Mouse (Mus musculus) adipose tissue, adult 10 weeks (tissue): ENCODE results near the gene Olfr1480. TPM values are rescaled to one million over a fixed set of nuclear protein-coding genes. Genes with fewer than 3 reads are reported as not detected.

Experiments used
- polyA plus RNA-seq: library from polyadenylated mRNA; stranded (reverse); fragments of 350-450 nt; fragmentation: Illumina TruSeq; extraction: RNeasy Lipid Tissue Mini Kit (QIAGEN cat#74804); gene quantifications from one replicate; pipeline ENCODE4 v1.2.3, GENCODE M21; 2014; ENCODE audit warnings: low read depth, low replicate concordance

Gene Olfr1480
- polyA plus RNA-seq = not detected

GRCm38 (mm10) chr19:13527613-13528012 lies at the start of gene Olfr1480:
Gene Olfr1480 (plus strand): TSS chr19:13527913.

GRCm38 (mm10) chr19:13480096-13480495 lies 47.6 kb upstream of the Olfr1480 start, which contains the start of gene Olfr1475:
Gene Olfr1475 (minus strand): TSS chr19:13480196.

GRCm38 (mm10) chr19:13500246-13500645 lies 27.5 kb upstream of the Olfr1480 start, which contains the start of gene Olfr1477:
Gene Olfr1477 (plus strand): TSS chr19:13500546.

Other genes starting within 250 kb of the Olfr1480 start
- not detected for gene Olfr1465, start 212.4 kb upstream of the Olfr1480 start, polyA plus RNA-seq
- not detected for gene Olfr1466, start 189.1 kb upstream of the Olfr1480 start, polyA plus RNA-seq
- gene Olfr1467, start 165.7 kb upstream of the Olfr1480 start, polyA plus RNA-seq = not detected
- gene Olfr1469, start 120.1 kb upstream of the Olfr1480 start, polyA plus RNA-seq = not detected
- gene Olfr1471, start 84.5 kb upstream of the Olfr1480 start, polyA plus RNA-seq = not detected
- gene Olfr1472, start 71.8 kb upstream of the Olfr1480 start, polyA plus RNA-seq = not detected
- gene Olfr1474, start 58.3 kb upstream of the Olfr1480 start, polyA plus RNA-seq = not detected
- gene Olfr1475, start 47.7 kb upstream of the Olfr1480 start, polyA plus RNA-seq = not detected
- not detected for gene Olfr1477, start 27.4 kb upstream of the Olfr1480 start, polyA plus RNA-seq
- gene Olfr1484, start 55.6 kb downstream of the Olfr1480 start, polyA plus RNA-seq = not detected
- gene Olfr1487, start 89.5 kb downstream of the Olfr1480 start, polyA plus RNA-seq = not detected
- not detected for gene Olfr1489, start 103.7 kb downstream of the Olfr1480 start, polyA plus RNA-seq
- gene Olfr1490, start 123.2 kb downstream of the Olfr1480 start, polyA plus RNA-seq = not detected
- gene Olfr1491, start 169.4 kb downstream of the Olfr1480 start, polyA plus RNA-seq = not detected
- gene Olfr1493-ps1, start 195.4 kb downstream of the Olfr1480 start, polyA plus RNA-seq = not detected
- not detected for gene Olfr1494, start 211.8 kb downstream of the Olfr1480 start, polyA plus RNA-seq
- not detected for gene Olfr1495, start 236.7 kb downstream of the Olfr1480 start, polyA plus RNA-seq
- not detected for gene Olfr1496, start 250.0 kb downstream of the Olfr1480 start, polyA plus RNA-seq